Mouse (Mus musculus) liver, embryonic 16.5 days (tissue): Measurements from ENCODE around the gene Pdk4. TPM values are rescaled to one million over a fixed set of nuclear protein-coding genes. Genes with fewer than 3 reads are reported as not detected.

ENCODE experiments used
- ATAC-seq: fragments of 200-750 bp; cut with Nextera tagmentation; 2 replicates; pipeline ENCODE4 v1.8.0; 2017; ENCODE audit warnings: low read depth, mild to moderate bottlenecking, moderate number of reproducible peaks, moderate library complexity
- H3K27ac ChIP-seq: fragments of 300-500 bp; sonication (generic); 2 replicates; pipeline ENCODE4 v1.5.1; 2014; ENCODE audit warnings: mild to moderate bottlenecking, low read length
- H3K27me3 ChIP-seq: fragments of 300-500 bp; sonication (generic); 2 replicates; pipeline ENCODE4 v1.6.1; 2014; ENCODE audit warnings: low read depth, low read length, mixed read lengths; ENCODE audit not compliant: control insufficient read depth, insufficient read depth
- H3K36me3 ChIP-seq: fragments of 300-500 bp; sonication (generic); 2 replicates; pipeline ENCODE4 v1.6.1; 2014; ENCODE audit warnings: mild to moderate bottlenecking; ENCODE audit not compliant: control insufficient read depth, insufficient read depth
- H3K4me1 ChIP-seq: fragments of 300-500 bp; sonication (generic); 2 replicates; pipeline ENCODE4 v1.6.1; 2014; ENCODE audit warnings: low read depth, low read length, mixed read lengths; ENCODE audit not compliant: control insufficient read depth
- H3K4me2 ChIP-seq: fragments of 300-500 bp; sonication (generic); 2 replicates; pipeline ENCODE4 v1.6.1; 2014; ENCODE audit warnings: low read depth, low read length, mixed read lengths
- H3K4me3 ChIP-seq: fragments of 300-500 bp; sonication (generic); 2 replicates; pipeline ENCODE4 v1.5.1; 2014; ENCODE audit warnings: low read depth, mild to moderate bottlenecking, low read length
- H3K9ac ChIP-seq: fragments of 300-500 bp; sonication (generic); 2 replicates; pipeline ENCODE4 v1.6.1; 2014; ENCODE audit warnings: low read depth, low read length
- H3K9me3 ChIP-seq: fragments of 300-500 bp; sonication (generic); replicated peaks from 2 replicates; pipeline ENCODE4 v1.6.1; 2016; ENCODE audit warnings: low read length; ENCODE audit not compliant: control insufficient read depth
- WGBS: fragments of 180-500 bp; shearing (Covaris S2); extraction: QIAGEN DNeasy Blood & Tissue Kit; methylation state at CpG from one replicate; pipeline ENCODE4 v1.1.7; 2014; ENCODE audit not compliant: insufficient replicate concordance; 5-methylcytosine and 5-hydroxymethylcytosine counted together
- polyA plus RNA-seq: library from polyadenylated mRNA; unstranded; fragments of >200 nt; fragmentation: Nextera tagmentation; extraction: Ambion mirVana; gene quantifications from 2 replicates; pipeline ENCODE4 v1.2.1, GENCODE M21; 2015

Pdk4 gene
- polyA plus RNA-seq, 1 experiment from 2014 or later: 4.1 TPM

- 69% methylated on average over 10 of the region's 10 CpGs for WGBS
- Histone ChIP-seq H3K9ac (no peak overlapping the region), H3K27me3 (no peaks in the 10 kb centered on the region), H3K4me3 (no peak overlapping the region), H3K27ac (no peak overlapping the region), H3K4me2 (no peak overlapping the region), H3K9me3 (no peaks in the 10 kb centered on the region), H3K36me3 (no peaks in the 10 kb centered on the region), H3K4me1 (no peaks in the 10 kb centered on the region)
- no peak for ATAC-seq
Measured at GRCm38 (mm10) chr6:5501551-5501950, 5.4 kb upstream of the Pdk4 start.

GRCm38 (mm10) chr6:5498740-5499139 is 2.6 kb upstream of the Pdk4 start:
- Histone ChIP-seq H3K4me3 (no peak overlapping the region), H3K27me3 (peaks cover 3% of the 10 kb centered on the region; the same call in 1 of the 2 replicates), H3K4me2 (no peak overlapping the region), H3K9me3 (no peaks in the 10 kb centered on the region), H3K27ac (no peak overlapping the region), H3K9ac (no peak overlapping the region), H3K36me3 (no peaks in the 10 kb centered on the region), H3K4me1 (no peaks in the 10 kb centered on the region)
- 67% methylated on average over 11 of the region's 11 CpGs for WGBS
- ATAC-seq: no peak

- Histone ChIP-seq H3K4me3 (no peak overlapping the region), H3K27me3 (peaks cover 3% of the 10 kb centered on the region; the same call in 1 of the 2 replicates), H3K27ac (no peak overlapping the region), H3K9ac (no peak overlapping the region), H3K36me3 (no peaks in the 10 kb centered on the region), H3K4me1 (no peaks in the 10 kb centered on the region), H3K4me2 (no peak overlapping the region), H3K9me3 (no peaks in the 10 kb centered on the region)
- ATAC-seq: no peak
- WGBS: 47% methylated on average over 3 of the region's 3 CpGs
Measured at GRCm38 (mm10) chr6:5496854-5497235, 736 bp upstream of the Pdk4 start.

- Histone ChIP-seq H3K9me3 (no peaks in the 10 kb centered on the region), H3K4me1 (no peaks in the 10 kb centered on the region), H3K9ac (no peak overlapping the region), H3K4me2 (no peak overlapping the region), H3K27ac (no peak overlapping the region), H3K27me3 (no peaks in the 10 kb centered on the region), H3K36me3 (no peaks in the 10 kb centered on the region), H3K4me3 (no peak overlapping the region)
- no peak for ATAC-seq
- 69% methylated on average over 7 of the region's 7 CpGs for WGBS
Measured at GRCm38 (mm10) chr6:5485028-5485427, 11.1 kb downstream of the Pdk4 start.

GRCm38 (mm10) chr6:5482270-5482783 is 13.8 kb downstream of the Pdk4 start:
- Histone ChIP-seq H3K9me3 (no peaks in the 10 kb centered on the region), H3K4me2 (no peak overlapping the region), H3K4me3 (no peak overlapping the region), H3K4me1 (no peaks in the 10 kb centered on the region), H3K27me3 (no peaks in the 10 kb centered on the region), H3K36me3 (no peaks in the 10 kb centered on the region), H3K9ac (no peak overlapping the region), H3K27ac (no peak overlapping the region)
- no peak for ATAC-seq
- 60% methylated on average over 3 of the region's 3 CpGs for WGBS

GRCm38 (mm10) chr6:5481066-5481465 is 15.0 kb downstream of the Pdk4 start:
- WGBS: 76% methylated on average over 2 of the region's 2 CpGs
- no peaks in the 10 kb centered on the region for H3K27me3 ChIP-seq
- no peak overlapping the region for H3K4me2 ChIP-seq
- ATAC-seq: no peak
- H3K36me3 ChIP-seq: no peaks in the 10 kb centered on the region
- H3K4me1 ChIP-seq: no peaks in the 10 kb centered on the region
- H3K9ac ChIP-seq: no peak overlapping the region
- H3K27ac ChIP-seq: no peak overlapping the region
- H3K9me3 ChIP-seq: no peaks in the 10 kb centered on the region
- no peak overlapping the region for H3K4me3 ChIP-seq

- Histone ChIP-seq H3K36me3 (no peaks in the 10 kb centered on the region), H3K4me1 (no peaks in the 10 kb centered on the region), H3K4me2 (no peak overlapping the region), H3K9me3 (no peaks in the 10 kb centered on the region), H3K27ac (no peak overlapping the region), H3K9ac (no peak overlapping the region), H3K27me3 (no peaks in the 10 kb centered on the region), H3K4me3 (no peak overlapping the region)
- ATAC-seq: no peak
- 28% methylated on average over 1 of the region's 1 CpGs for WGBS
Measured at GRCm38 (mm10) chr6:5474021-5474420, 22.1 kb downstream of the Pdk4 start.

GRCm38 (mm10) chr6:5472692-5473091 is 23.4 kb downstream of the Pdk4 start:
- H3K4me2 ChIP-seq: no peak overlapping the region
- 58% methylated on average over 2 of the region's 2 CpGs for WGBS
- H3K27ac ChIP-seq: no peak overlapping the region
- H3K9me3 ChIP-seq: no peaks in the 10 kb centered on the region
- no peaks in the 10 kb centered on the region for H3K4me1 ChIP-seq
- no peaks in the 10 kb centered on the region for H3K36me3 ChIP-seq
- H3K9ac ChIP-seq: no peak overlapping the region
- no peaks in the 10 kb centered on the region for H3K27me3 ChIP-seq
- H3K4me3 ChIP-seq: no peak overlapping the region
- no peak for ATAC-seq

- WGBS: 64% methylated on average over 10 of the region's 10 CpGs
- ATAC-seq: peak; percentile 56
Measured at GRCm38 (mm10) chr6:5470480-5471318, 25.4 kb downstream of the Pdk4 start.

More at GRCm38 (mm10) chr6:5470480-5471318, 25.4 kb downstream of the Pdk4 start:
- no peaks in the 10 kb centered on the region for H3K4me1 ChIP-seq
- H3K9me3 ChIP-seq: no peaks in the 10 kb centered on the region
- no peaks in the 10 kb centered on the region for H3K36me3 ChIP-seq
- no peak overlapping the region for H3K4me2 ChIP-seq
- no peak overlapping the region for H3K4me3 ChIP-seq
- H3K27me3 ChIP-seq: no peaks in the 10 kb centered on the region
- H3K9ac ChIP-seq: no peak overlapping the region
- H3K27ac ChIP-seq: no peak overlapping the region
